Mouse (Mus musculus) ES-E14 (cell line): ENCODE data around the gene Erv3. TPM values are rescaled to one million over a fixed set of nuclear protein-coding genes. Genes with fewer than 3 reads are reported as not detected.
A peak's percentile ranks its signal among the peaks of the same experiment; 100 is the strongest.

Experiments
- DNase-seq: peaks from one replicate; pipeline ENCODE4 v3.0.0-alpha.2; 2013; ENCODE audit warnings: low read depth, low spot score
- H3K27ac ChIP-seq: 2 replicates; pipeline ENCODE4 v1.5.1; 2012; ENCODE audit warnings: low read depth, mild to moderate bottlenecking, low read length, moderate library complexity, mixed read lengths; ENCODE audit not compliant: poor library complexity, insufficient read depth, severe bottlenecking
- H3K36me3 ChIP-seq: 2 replicates; pipeline ENCODE4 v1.6.1; 2012; ENCODE audit warnings: mild to moderate bottlenecking, low read length, moderate library complexity, mixed read lengths; ENCODE audit not compliant: control insufficient read depth, poor library complexity, insufficient read depth, severe bottlenecking
- H3K4me1 ChIP-seq, 2 experiments: fragments of 150-350 bp in 1 of 2; sonication (generic) in 1 of 2; 2 replicates each; pipeline ENCODE4 v1.6.1; 2012; ENCODE audit warnings: low read length in 2 of 2, mild to moderate bottlenecking in 1 of 2, mixed read lengths in 1 of 2; ENCODE audit not compliant: control insufficient read depth in 2 of 2, insufficient read depth in 2 of 2, poor library complexity in 1 of 2
- H3K4me3 ChIP-seq, 2 experiments: fragments of 150-350 bp in 1 of 2; sonication (generic) in 1 of 2; 2 replicates each; pipeline ENCODE4 v1.5.1; 2012; ENCODE audit warnings: low read length in 2 of 2, low read depth in 1 of 2, mild to moderate bottlenecking in 1 of 2, mixed read lengths in 1 of 2; ENCODE audit not compliant: insufficient read depth in 1 of 2, poor library complexity in 1 of 2, severe bottlenecking in 1 of 2
- H3K9ac ChIP-seq: 2 replicates; pipeline ENCODE4 v1.6.1; 2012; ENCODE audit warnings: low read depth, mild to moderate bottlenecking, low read length, mixed read lengths; ENCODE audit not compliant: poor library complexity, insufficient read depth, severe bottlenecking
- H3K9me3 ChIP-seq: fragments of 150-350 bp; sonication (generic); 2 replicates; pipeline ENCODE4 v1.6.1; 2012; ENCODE audit warnings: low read depth, mild to moderate bottlenecking, low read length; ENCODE audit not compliant: control insufficient read depth, insufficient read depth
- CHD2 ChIP-seq: IDR thresholded peaks from 2 replicates; pipeline ENCODE4 v1.6.1; 2014; ENCODE audit warnings: mild to moderate bottlenecking, low read depth, low read length, inconsistent platforms
- HCFC1 ChIP-seq: IDR thresholded peaks from 2 replicates; pipeline ENCODE4 v1.6.1; 2012; ENCODE audit warnings: low read length, inconsistent platforms, borderline replicate concordance; ENCODE audit not compliant: insufficient read depth
- MAFK ChIP-seq: IDR thresholded peaks from 2 replicates; pipeline ENCODE4 v1.6.1; 2014; ENCODE audit warnings: mild to moderate bottlenecking, low read depth, low read length, inconsistent platforms; ENCODE audit not compliant: insufficient read depth
- ZC3H11A ChIP-seq: IDR thresholded peaks from 2 replicates; pipeline ENCODE4 v1.6.1; 2012; ENCODE audit warnings: low read depth, mild to moderate bottlenecking, inconsistent platforms, low read length, borderline replicate concordance
- ZNF384 ChIP-seq: IDR thresholded peaks from 2 replicates; pipeline ENCODE4 v1.6.1; 2012; ENCODE audit warnings: low read depth, low read length, inconsistent platforms
- in situ Hi-C, 2 experiments: fragments of 600-800 bp; cut with MboI; formaldehyde crosslinking; loops; one replicate each; pipeline ENCODE4 v1.15.1; 2025; ENCODE audit warnings: low sequenced_read_pairs in 2 of 2, inconsistent platforms in 1 of 2; ENCODE audit not compliant: unreplicated experiment in 2 of 2
- total RNA-seq: library from RNA; depleted of rRNA; stranded (reverse); fragments of 300-350 nt; gene quantifications from 2 replicates; pipeline ENCODE4 v1.2.3, GENCODE M21; 2012

The Erv3 gene
- total RNA-seq, 1 experiment: not detected

GRCm38 (mm10) chr2:131845671-131846070 lies 13.9 kb downstream of the Erv3 start:
- H3K4me3 ChIP-seq: peak overlapping the region in 1 of 2 experiments; percentile 4; a peak in 2 of 4 replicates
- H3K27ac ChIP-seq: peak overlapping the region; percentile 6; the same call in 1 of the 2 replicates
- in situ Hi-C loops: loop anchor here in 1 of 2 experiments (25.0 kb wide), 1 partner anchor 392 kb away; the partner anchor contains the start of gene Tmem230
- peaks cover 17 to 36% of the 10 kb centered on the region in 2 experiments for H3K4me1 ChIP-seq
- no peak for DNase-seq
- no peaks in the 10 kb centered on the region for H3K9me3 ChIP-seq
- no peaks in the 10 kb centered on the region for H3K36me3 ChIP-seq
- TF ChIP-seq HCFC1: no peak
- H3K9ac ChIP-seq: peak overlapping the region; percentile 32; the same call in 1 of the 2 replicates

DNA sequence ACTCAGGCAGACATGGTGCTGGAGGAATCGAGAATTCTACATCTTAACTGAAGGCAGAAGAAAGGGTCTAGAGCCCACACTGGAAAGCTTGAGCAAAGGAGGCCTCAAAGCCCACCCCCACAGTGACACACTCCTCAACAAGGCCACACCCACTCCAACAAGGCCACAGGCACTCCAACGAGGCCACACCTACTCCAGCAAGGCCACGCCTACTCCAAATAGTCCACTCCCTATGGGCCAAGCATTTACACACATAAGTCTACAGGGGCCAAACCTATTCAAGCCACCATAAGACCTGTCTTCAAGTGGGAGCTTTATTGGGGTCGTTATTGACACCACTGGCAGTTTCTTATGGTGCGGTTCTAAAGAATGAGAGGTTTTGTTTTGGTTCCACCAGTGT lies 17.0 kb downstream of the Erv3 start:
- no peak overlapping the region for H3K9ac ChIP-seq
- TF ChIP-seq CHD2: no peak
- TF ChIP-seq ZC3H11A: no peak
- TF ChIP-seq MAFK: no peak
- TF ChIP-seq ZNF384: no peak
- TF ChIP-seq HCFC1: no peak
- no peak overlapping the region; the same call in 1 of the 2 replicates for H3K27ac ChIP-seq
- in situ Hi-C loops: loop anchor here in 1 of 2 experiments (25.0 kb wide), 1 partner anchor 395 kb away; the partner anchor contains the start of gene Tmem230
- peaks cover 12 to 33% of the 10 kb centered on the region in 2 experiments for H3K4me1 ChIP-seq
- 0 out of 4 replicates have a peak overlapping the region, but pooled peaks of 1 of the 2 experiments have one; percentile 22 for H3K4me3 ChIP-seq
- H3K9me3 ChIP-seq: no peaks in the 10 kb centered on the region
- peak; percentile 75 for DNase-seq
- H3K36me3 ChIP-seq: no peaks in the 10 kb centered on the region

DNA sequence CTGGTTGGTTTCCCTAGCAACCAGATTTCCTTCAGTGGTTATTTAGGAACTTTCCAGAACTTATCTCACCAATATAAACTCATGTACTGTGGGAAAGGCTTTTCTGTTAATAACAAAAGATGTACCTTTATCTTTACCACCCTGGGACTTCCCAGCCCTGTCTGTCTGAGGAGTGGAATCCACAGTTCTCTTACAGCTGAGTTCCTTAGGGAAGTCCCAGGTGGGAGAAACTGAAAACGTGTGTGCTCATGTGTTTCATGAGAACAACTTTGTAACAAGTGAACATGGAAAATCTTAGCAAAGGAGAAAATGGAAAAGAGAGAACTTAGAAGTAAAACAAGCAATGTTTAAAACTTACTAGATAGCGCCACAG lies 18.2 kb downstream of the Erv3 start:
- no peaks in the 10 kb centered on the region for H3K9me3 ChIP-seq
- no peak overlapping the region for H3K9ac ChIP-seq
- no peak overlapping the region for H3K27ac ChIP-seq
- H3K4me3 ChIP-seq: no peak overlapping the region
- H3K4me1 ChIP-seq: peaks cover 6 to 28% of the 10 kb centered on the region in 2 experiments
- no peak for DNase-seq
- in situ Hi-C loops: loop anchor here in 1 of 2 experiments (25.0 kb wide), 1 partner anchor 396 kb away; the partner anchor contains the start of gene Tmem230
- no peaks in the 10 kb centered on the region for H3K36me3 ChIP-seq
- TF ChIP-seq HCFC1: no peak
- TF ChIP-seq MAFK: no peak

- Histone ChIP-seq H3K9me3 (no peaks in the 10 kb centered on the region), H3K4me1 (peaks cover 3 to 25% of the 10 kb centered on the region in 2 experiments), H3K9ac (no peak overlapping the region), H3K27ac (no peak overlapping the region), H3K4me3 (no peak overlapping the region), H3K36me3 (no peaks in the 10 kb centered on the region)
- DNase-seq: no peak
- TF ChIP-seq HCFC1 (no peak), CHD2 (no peak), ZNF384 (no peak), ZC3H11A (no peak), MAFK (no peak)
- in situ Hi-C loops: loop anchor here in 1 of 2 experiments (25.0 kb wide), 1 partner anchor 397 kb away; the partner anchor contains the start of gene Tmem230
Observed at GRCm38 (mm10) chr2:131840611-131841320, 18.8 kb downstream of the Erv3 start.
